Mouse (Mus musculus) olfactory bulb, adult 2 months (tissue): ENCODE results near the gene Pbld2.

Experiments used
- CTCF ChIP-seq: fragments of 200-500 bp; IDR thresholded peaks from 2 replicates; pipeline ENCODE4 v1.5.1; 2012; ENCODE audit warnings: low read depth, mild to moderate bottlenecking, low read length, moderate library complexity; ENCODE audit not compliant: insufficient read depth
- POLR2A ChIP-seq: fragments of 200-500 bp; IDR thresholded peaks from 2 replicates; pipeline ENCODE4 v1.6.1; 2012; ENCODE audit warnings: mild to moderate bottlenecking, low read depth, low read length, moderate library complexity; ENCODE audit not compliant: insufficient read depth

DNA sequence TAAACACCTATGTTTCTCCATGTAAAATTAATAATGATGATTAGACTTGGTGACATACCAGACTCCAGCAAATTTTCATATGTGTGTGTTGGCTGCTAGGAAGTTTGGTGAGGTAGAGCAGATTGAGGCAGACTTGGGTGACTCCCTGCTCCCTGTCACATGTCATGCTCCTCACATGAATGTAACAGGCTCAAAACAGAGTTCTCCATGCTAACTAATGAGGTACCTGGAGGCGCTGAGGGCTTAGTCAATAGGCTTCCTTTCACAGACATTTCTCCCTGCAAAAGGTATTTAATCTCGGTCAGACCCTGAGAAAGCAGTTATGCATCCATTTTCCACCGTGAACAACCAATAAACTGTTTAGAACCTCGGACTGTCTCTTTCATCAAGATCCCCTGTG, 4.3 kb downstream of the Pbld2 start:
- TF ChIP-seq CTCF (no peak), POLR2A (no peak)
